Mouse (Mus musculus): ENCODE results near the gene Acpp.

GRCm38 (mm10) chr9:104284934-104285333 is 52.6 kb downstream of the Acpp start:
- TF ChIP-seq CTCF (IDR thresholded peaks at IDR 0.05) (no peak), EP300 (IDR thresholded peaks at IDR 0.05) (no peak)
